Mouse (Mus musculus) kidney, postnatal 14 days (tissue): ENCODE results near the gene Letm1.
A peak's percentile ranks its signal among the peaks of the same experiment; 100 is the strongest.

Experiments used
- DNase-seq: peaks from one replicate; pipeline ENCODE4 v3.0.0; 2022; ENCODE audit warnings: mixed read lengths

The Letm1 gene

GRCm38 (mm10) chr5:33737903-33738321 lies 44.7 kb downstream of the Letm1 start:
- peak; percentile 80 for DNase-seq

GRCm38 (mm10) chr5:33736230-33736629 lies 46.4 kb downstream of the Letm1 start:
- peak; percentile 66 for DNase-seq

GRCm38 (mm10) chr5:33735412-33736092 lies 47.1 kb downstream of the Letm1 start:
- peak; percentile 58 for DNase-seq

- DNase-seq, result no peak
Measured at GRCm38 (mm10) chr5:33733837-33734236, 48.8 kb downstream of the Letm1 start.

- DNase-seq, result no peak
Measured at GRCm38 (mm10) chr5:33731051-33731450, 51.6 kb downstream of the Letm1 start.

- peak; percentile 45 for DNase-seq
Measured at GRCm38 (mm10) chr5:33730516-33730915, 52.1 kb downstream of the Letm1 start.

- peak; percentile 87 for DNase-seq
Measured at GRCm38 (mm10) chr5:33728841-33729240, 53.8 kb downstream of the Letm1 start.

GRCm38 (mm10) chr5:33726891-33727290 lies 55.7 kb downstream of the Letm1 start:
- DNase-seq, result no peak

GRCm38 (mm10) chr5:33726081-33726647 lies 56.5 kb downstream of the Letm1 start:
- peak; percentile 14 for DNase-seq

- DNase-seq, result peak; percentile 81
Measured at GRCm38 (mm10) chr5:33723641-33724465, 58.8 kb downstream of the Letm1 start.

- peak; percentile 40 for DNase-seq
Measured at GRCm38 (mm10) chr5:33723019-33723640, 59.5 kb downstream of the Letm1 start.

GRCm38 (mm10) chr5:33722266-33723018 lies 60.2 kb downstream of the Letm1 start:
- DNase-seq, result no peak

GRCm38 (mm10) chr5:33721541-33722265 lies 60.9 kb downstream of the Letm1 start, which contains the start of gene Fgfr3:
Fgfr3 (plus strand) TSS chr5:33721674.
- peak; percentile 91 for DNase-seq

- no peak for DNase-seq
Measured at GRCm38 (mm10) chr5:33720852-33721490, 61.6 kb downstream of the Letm1 start.

GRCm38 (mm10) chr5:33718460-33718859 lies 64.2 kb downstream of the Letm1 start:
- no peak for DNase-seq

- no peak for DNase-seq
Measured at GRCm38 (mm10) chr5:33716467-33716866, 66.2 kb downstream of the Letm1 start.

- no peak for DNase-seq
Measured at GRCm38 (mm10) chr5:33715182-33715581, 67.4 kb downstream of the Letm1 start.

- DNase-seq, result no peak
Measured at GRCm38 (mm10) chr5:33712550-33712949, 70.1 kb downstream of the Letm1 start.

- DNase-seq, result no peak
Measured at GRCm38 (mm10) chr5:33709037-33709436, 73.6 kb downstream of the Letm1 start.

GRCm38 (mm10) chr5:33707163-33707562 lies 75.5 kb downstream of the Letm1 start:
- no peak for DNase-seq

GRCm38 (mm10) chr5:33706350-33706629 lies 76.3 kb downstream of the Letm1 start:
- no peak for DNase-seq
